7 mouse cellular contexts compared by ENCODE assay signal in the genomic region with DNA sequence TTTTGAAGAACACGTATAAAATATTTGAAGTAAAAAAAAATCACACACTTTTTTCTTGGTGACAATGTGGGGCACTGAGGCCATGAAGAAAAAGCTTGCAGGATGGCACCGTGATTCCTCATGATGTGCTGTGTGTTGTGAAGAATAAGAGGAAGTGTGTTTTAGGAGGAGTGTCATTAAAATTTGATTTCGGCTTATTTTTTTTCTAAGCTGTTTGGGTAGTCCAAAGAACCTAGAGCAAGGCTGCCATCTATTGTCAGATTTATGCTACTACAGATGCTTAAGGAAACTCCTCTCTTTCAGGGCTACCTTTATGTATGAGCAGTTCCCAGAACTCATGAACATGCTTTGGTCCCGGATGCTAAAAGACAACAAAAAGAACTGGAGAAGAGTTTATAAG. TPM values are rescaled to one million over a fixed set of nuclear protein-coding genes. Genes with fewer than 3 reads are reported as not detected.
DNase-seq lines count a peak whose midpoint lies in the region; ATAC-seq and TF ChIP-seq lines count a peak whose summit lies in the region.

No protein-coding gene starts in this region.

- no peak overlapping the region for H3K27ac ChIP-seq in kidney, adult 2 months (ENCODE audit: insufficient read depth, low read depth, low read length)
- H3K27ac ChIP-seq in kidney, embryonic 14.5 days (ENCODE audit: low read depth, low read length): no peak overlapping the region

- peaks cover 7% of the 10 kb centered on the region for H3K36me3 ChIP-seq in kidney, adult 2 months (ENCODE audit: control insufficient read depth, insufficient read depth, low read length)
- peaks cover 34% of the 10 kb centered on the region for H3K36me3 ChIP-seq in kidney, embryonic 14.5 days (ENCODE audit: control insufficient read depth, insufficient read depth, low read length)

- H3K9ac ChIP-seq in kidney, embryonic 14.5 days (ENCODE audit: low read depth, low read length): no peak overlapping the region

- peak; percentile 35; the same call in 1 of the 2 replicates for TF ChIP-seq CTCF in kidney, adult 2 months (conservative IDR thresholded peaks at IDR 0.05; ENCODE audit: insufficient read depth, insufficient read length, low read depth, low read length)
- peak; percentile 65 for TF ChIP-seq CTCF in Patski (IDR thresholded peaks at IDR 0.05)

- no peak overlapping the region for H3K4me3 ChIP-seq in kidney, adult 2 months (ENCODE audit: insufficient read depth, low read depth, low read length)
- H3K4me3 ChIP-seq in kidney, embryonic 14.5 days (ENCODE audit: low read length): no peak overlapping the region

- POLR2A ChIA-PET in Patski (lab: Charles Lee): interaction anchor here (0.9 kb wide), 1 partner anchor 46 kb away, joined by 3 read pairs; no protein-coding TSS in a partner anchor

- H3K4me2 ChIP-seq in kidney, embryonic 14.5 days (replicated peaks; ENCODE audit: low read depth, low read length): no peak overlapping the region

- no peak for ATAC-seq in kidney, embryonic 14.5 days (ENCODE audit: low FRiP score, low TSS enrichment)
- ATAC-seq in CD4-positive, CD25-positive, alpha-beta regulatory T cell, adult 4 months: peak; percentile 71
- ATAC-seq in Patski: no peak
- peak; percentile 69 to 81 for ATAC-seq in hematopoietic stem cell, adult 5-6 weeks (replicated peaks in 1 of 2; ENCODE audit: insufficient read depth in 1 of 2, low FRiP score in 2 of 2, low TSS enrichment in 1 of 2, low read depth in 1 of 2, poor library complexity in 2 of 2, severe bottlenecking in 2 of 2)

- WGBS in kidney, adult 2 months: 21% methylated on average over 4 of the region's 4 CpGs
- 51% methylated on average over 4 of the region's 4 CpGs for WGBS in kidney, embryonic 14.5 days

- H3K9me3 ChIP-seq in kidney, embryonic 14.5 days (ENCODE audit: control insufficient read depth, low read length): no peaks in the 10 kb centered on the region

- H3K27me3 ChIP-seq in kidney, adult 2 months (replicated peaks; ENCODE audit: control insufficient read depth, insufficient read depth, low read length): no peaks in the 10 kb centered on the region
- no peaks in the 10 kb centered on the region for H3K27me3 ChIP-seq in kidney, embryonic 14.5 days (ENCODE audit: control insufficient read depth, insufficient read depth, low read length)
- H3K27me3 ChIP-seq in Patski: no peaks in the 10 kb centered on the region

- CTCF ChIA-PET in Patski (lab: Charles Lee): interaction anchor here (0.8 to 4.0 kb wide), 10 partner anchors 11 to 147 kb away, joined by 3 to 15 read pairs (median 4); no protein-coding TSS in a partner anchor

- DNase-seq in kidney, adult 2 months: peak; percentile 47
- DNase-seq in Patski (ENCODE audit: low read depth, low spot score): no peak
- DNase-seq in gastrocnemius, postnatal 25 days: no peak
- no peak for DNase-seq in adrenal gland, adult 8-10 months

- in situ Hi-C loops in Patski (cut with MboI; ENCODE audit: low pct_unique_long_range_greater_than_20kb): loop anchor here (5.0 to 10.0 kb wide), 3 partner anchors 82 to 1289 kb away; no protein-coding TSS in a partner anchor

- TF ChIP-seq POLR2A in kidney, adult 2 months (IDR thresholded peaks at IDR 0.05; ENCODE audit: low read depth, low read length): no peak

- H3K4me1 ChIP-seq in kidney, adult 2 months (ENCODE audit: control insufficient read depth, insufficient read depth, low read length): peaks cover 18% of the 10 kb centered on the region
- H3K4me1 ChIP-seq in kidney, embryonic 14.5 days (ENCODE audit: control insufficient read depth, insufficient read depth, low read length): peaks cover 14% of the 10 kb centered on the region; the same call in 1 of the 2 replicates

RNA-seq across cellular contexts. Expression of a gene that starts 32.2 kb away (rescaled TPM):
- 63.0 and 64.9 TPM in 2 replicates for polyA plus RNA-seq in kidney, adult 2 months (2012; rRNA removed)
- polyA plus RNA-seq in kidney, embryonic 14.5 days (2014; fragmentation: Nextera tagmentation; extraction: Ambion mirVana): 58.1 and 86.3 TPM in 2 replicates
- polyA plus RNA-seq in CD4-positive, CD25-positive, alpha-beta regulatory T cell, adult 4 months (2017; shearing (Covaris generic)): 10 to 100 TPM; 29.1 to 44.1 TPM
- polyA plus RNA-seq in Patski (2021): 76.3 TPM
- total RNA-seq in hematopoietic stem cell, adult 5-6 weeks (2017): 126 and 161 TPM in 2 replicates
- 10 to 100 TPM; 27.8 to 35.3 TPM for total RNA-seq in gastrocnemius, postnatal 25 days (2021)
- total RNA-seq in adrenal gland, adult 8-10 months (2022): 10 to 100 TPM; 63.4 to 94.6 (median 74.8) TPM

Comparison
In these comparisons a context has a peak if more than half of its experiments do, and no peak if none do; other contexts are left out.
1. ATAC-seq: peak in CD4-positive, CD25-positive, alpha-beta regulatory T cell, adult 4 months (single experiment) and hematopoietic stem cell, adult 5-6 weeks (2 of 2); none in kidney, embryonic 14.5 days (single experiment) and Patski (single experiment).